Mouse (Mus musculus): Measurements from ENCODE around the gene Atg2b.

DNA sequence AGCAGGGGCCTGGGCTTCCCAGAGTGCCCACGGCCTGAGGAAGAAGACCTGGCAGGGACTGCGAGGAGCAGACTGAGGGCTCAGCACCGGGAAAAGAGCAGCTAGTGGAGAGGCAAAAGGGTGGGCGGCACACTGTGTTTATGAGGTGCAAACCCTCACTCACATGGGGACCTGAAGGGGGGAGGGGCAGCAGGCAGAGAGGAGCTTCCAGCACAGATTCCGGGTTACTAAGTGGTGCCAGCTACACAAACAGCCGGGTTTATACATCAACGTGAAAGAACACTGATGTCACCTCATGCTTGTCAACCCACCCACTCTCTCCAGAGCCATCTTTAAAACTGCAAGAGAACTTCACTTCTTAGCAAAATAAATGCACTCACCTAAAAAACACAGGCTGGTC lies 59.2 kb downstream of the Atg2b start:
- TF ChIP-seq CTCF (IDR thresholded peaks at IDR 0.05; ENCODE audit: insufficient read depth, low read length) (no peak), POLR2A (IDR thresholded peaks at IDR 0.05; ENCODE audit: borderline replicate concordance, extremely low read depth, low read depth, low read length) (no peak)
